Mouse (Mus musculus) spleen, adult 12 weeks (tissue): ENCODE results near the gene Klc3.
A peak's percentile ranks its signal among the peaks of the same experiment; 100 is the strongest.

Source experiments
- DNase-seq: peaks from one replicate; pipeline ENCODE4 v3.0.0; 2022; ENCODE audit warnings: low spot score

The Klc3 gene

DNA sequence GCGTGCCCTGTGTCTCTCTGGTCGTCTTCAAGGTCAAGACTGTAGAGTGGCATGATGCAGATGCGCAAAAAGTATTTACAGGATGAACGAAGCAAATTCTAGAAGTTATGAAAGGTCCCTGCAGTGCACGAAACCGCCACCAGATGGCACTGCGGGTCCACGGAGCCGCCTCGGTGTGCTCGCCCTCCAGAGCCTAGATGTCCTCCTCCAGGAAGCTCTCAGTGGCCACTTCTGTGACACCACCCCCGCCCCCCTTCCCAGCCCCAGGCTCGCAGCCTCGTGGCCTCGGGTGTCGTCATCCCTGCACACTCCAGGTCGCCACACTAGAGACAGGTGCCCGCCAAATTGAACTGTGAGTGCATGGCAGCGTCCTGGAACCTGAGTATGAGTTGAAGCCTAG is 1.5 kb upstream of the Klc3 start:
- peak; percentile 67 for DNase-seq

DNA sequence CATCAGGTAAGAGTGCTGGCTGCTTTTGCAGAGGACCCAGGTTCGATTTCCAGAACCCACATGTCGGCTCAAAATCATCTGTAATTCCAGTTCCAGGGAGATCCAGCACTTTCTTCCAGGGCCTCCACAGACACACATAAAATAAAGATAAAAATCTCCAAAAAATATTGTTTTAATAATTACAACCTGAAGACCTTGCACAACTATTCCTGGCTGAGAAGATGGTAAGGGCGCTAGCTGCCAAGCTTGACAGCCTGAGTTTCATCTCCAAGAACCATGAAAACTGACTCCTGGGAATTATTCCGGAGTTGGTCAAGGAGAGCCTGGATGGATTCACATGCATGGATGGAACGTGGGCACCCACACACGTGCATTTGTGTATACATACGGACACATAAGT is 572 bp upstream of the Klc3 start, which contains the start of gene Ckm:
Gene Ckm, plus strand, starts transcription at position 301 of the 400 bp plus-strand sequence.
- DNase-seq: no peak

DNA sequence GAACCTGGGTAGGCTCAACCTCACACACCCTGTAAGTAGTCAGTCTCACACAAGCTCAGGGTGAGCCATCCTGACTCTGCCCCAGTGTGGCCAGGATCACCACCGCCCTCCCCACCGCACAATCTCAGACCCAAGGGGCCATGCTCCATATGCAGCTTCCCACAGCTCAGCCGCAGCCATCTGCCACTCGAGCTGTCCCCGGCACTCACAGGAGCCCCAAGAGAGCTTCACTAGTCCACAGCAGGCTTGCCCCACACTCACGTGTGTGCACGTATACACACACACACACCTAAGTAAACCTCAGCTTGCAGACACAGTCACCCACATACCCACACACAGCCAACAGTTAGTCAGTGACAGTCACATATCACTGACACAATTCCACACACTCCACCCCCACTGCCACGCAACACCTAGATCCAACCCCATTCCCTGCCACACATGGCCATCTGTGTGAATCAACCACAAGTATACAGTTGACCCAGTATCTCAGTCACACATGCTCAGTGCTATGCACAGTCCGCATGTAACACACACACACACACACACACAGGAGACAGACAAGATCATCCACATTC is 1.3 kb downstream of the Klc3 start:
- DNase-seq: no peak

DNA sequence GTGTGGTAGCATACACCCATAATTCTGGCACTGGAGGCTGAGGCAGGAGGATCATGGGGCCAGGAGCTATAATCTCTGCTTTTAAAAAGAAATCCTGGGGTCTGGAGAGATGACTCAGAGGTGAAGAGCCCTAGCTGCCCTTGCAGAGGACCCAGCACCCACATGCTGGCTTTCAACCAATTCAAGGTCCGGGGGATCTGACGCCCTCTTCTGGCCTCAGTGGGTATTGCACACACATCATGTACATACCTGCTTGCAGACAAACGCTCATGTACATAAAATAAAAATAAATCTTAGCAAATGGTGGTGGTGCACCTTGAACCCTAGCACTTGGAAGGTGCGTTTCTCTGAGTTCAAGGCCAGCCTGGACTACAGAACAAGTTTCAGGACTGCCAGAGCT is 3.0 kb downstream of the Klc3 start:
- no peak for DNase-seq

DNA sequence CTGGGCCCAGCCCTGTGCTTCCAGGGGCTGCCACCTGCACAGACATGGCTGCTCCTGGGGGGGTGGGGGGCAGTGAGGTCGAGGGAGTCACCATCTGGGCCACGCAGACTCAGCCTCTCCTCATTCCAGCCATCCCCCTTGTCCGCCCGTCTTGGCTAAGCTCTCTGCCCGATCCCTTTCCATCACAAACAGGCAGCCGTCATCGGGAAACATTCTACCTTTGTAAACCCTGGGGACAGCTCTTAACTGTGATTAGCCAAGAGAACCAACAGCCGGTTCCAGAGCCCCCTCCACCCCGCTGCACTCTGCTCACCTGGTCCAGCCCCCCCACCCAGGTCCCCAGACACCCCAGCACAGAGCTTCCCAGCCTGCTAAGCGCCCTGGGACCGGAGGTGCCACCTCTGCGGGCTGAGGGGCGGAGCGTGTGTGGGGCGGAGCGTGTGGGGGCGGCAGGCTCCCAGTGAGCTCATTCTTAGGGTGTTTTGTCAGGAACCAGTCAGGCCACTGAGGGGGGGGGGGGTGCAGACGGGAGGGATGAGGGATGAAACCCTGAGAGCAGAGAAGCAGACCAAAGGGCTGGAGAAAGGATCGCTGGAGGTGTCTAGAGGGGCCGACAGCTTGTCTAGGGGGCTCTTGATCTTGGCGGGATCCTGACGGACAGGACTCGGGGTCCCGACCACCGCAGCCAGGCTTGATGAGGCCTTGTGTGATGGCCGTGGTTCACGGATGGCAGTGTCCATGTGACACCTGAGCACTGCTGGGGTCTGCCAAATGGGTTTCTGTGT is 4.2 kb downstream of the Klc3 start:
- no peak for DNase-seq

DNA sequence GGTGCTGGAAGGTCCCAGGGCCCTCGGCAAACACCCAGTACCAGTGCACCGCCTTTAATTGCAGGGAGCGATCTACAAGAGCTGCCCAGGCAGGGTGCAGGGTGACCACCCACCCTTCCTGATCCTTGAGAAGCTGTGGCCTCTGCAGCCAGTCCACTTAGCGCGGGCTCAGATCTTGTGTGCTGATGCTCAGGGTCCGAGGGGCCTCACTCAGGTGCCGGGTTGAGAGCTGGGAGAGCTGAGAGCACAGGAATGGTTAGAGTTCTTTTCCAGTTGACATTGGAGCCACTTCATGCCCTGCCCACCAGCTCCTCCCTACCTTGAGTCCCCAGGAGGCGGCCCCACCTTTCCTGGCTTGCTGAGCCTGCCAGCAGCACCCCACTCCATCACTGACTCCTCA is 9.4 kb downstream of the Klc3 start:
- no peak for DNase-seq

DNA sequence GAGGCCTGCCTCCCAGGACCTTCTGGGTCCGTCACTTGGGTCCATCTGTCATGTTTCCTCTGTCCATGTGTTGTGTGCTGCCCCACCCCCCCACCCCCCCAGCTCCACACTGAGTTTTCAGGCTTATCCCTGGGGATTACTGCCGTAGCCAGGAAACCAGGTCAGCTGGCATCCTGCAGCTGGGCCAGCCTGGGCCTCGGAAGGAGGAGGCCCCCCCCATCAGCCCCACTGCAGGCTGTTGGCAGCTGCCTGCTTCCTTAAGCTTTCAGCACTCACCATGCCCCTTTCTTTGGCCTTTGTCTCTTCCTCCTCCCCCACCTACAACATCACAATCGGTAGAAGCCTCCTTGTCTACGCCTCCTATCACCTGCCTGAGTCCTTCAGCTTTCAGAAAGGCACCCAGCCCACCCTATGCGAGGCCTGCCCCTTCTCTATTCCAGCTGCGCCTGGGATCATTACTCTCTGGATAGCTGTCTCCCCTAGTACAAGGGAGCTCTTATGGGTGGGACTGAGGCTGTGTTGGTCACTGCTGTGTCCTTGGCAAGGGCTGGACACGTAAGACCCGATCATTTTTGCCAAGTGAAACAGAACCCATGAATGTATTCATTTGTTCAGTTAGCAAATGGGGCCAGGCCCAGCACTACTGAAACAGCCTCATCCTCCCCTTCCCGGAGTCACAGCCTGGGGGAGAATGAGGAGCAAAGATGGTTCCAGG is 15.0 kb downstream of the Klc3 start:
- no peak for DNase-seq

DNA sequence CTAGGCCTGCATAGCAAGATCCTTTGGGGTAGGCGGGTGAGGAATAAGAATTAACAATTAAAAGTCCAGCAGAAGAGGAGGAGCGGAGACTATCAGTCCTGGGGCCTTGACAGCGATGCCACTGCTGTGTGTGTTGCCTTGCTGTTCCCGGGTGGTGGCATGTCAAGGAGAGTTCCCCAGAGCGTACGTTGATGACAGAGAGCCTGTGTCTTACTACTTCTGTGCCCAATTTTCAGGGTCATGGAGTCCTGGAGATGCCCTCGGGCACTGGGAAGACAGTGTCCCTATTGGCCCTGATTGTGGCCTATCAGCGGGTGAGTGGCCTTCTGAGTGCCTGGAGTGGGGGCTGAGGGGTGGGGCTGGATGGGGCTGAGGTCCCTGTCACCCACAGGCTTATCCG is 20.2 kb downstream of the Klc3 start:
- DNase-seq: no peak

DNA sequence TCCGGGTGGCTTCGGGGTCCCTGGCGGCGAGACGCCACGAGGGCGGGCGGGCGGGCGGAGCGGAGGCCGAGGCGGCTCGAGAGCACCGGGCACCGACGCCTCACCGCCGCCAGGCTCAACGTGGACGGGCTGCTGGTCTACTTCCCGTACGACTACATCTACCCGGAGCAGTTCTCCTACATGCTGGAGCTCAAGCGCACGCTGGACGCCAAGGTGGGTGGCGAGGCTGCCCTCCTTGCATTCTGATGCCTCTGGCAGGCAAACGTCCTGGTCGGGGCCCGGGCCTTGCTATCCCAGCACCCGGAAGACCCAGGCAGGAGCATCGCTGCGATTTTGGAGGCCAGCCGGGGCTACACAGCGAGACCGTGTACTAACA is 21.8 kb downstream of the Klc3 start:
- no peak for DNase-seq

DNA sequence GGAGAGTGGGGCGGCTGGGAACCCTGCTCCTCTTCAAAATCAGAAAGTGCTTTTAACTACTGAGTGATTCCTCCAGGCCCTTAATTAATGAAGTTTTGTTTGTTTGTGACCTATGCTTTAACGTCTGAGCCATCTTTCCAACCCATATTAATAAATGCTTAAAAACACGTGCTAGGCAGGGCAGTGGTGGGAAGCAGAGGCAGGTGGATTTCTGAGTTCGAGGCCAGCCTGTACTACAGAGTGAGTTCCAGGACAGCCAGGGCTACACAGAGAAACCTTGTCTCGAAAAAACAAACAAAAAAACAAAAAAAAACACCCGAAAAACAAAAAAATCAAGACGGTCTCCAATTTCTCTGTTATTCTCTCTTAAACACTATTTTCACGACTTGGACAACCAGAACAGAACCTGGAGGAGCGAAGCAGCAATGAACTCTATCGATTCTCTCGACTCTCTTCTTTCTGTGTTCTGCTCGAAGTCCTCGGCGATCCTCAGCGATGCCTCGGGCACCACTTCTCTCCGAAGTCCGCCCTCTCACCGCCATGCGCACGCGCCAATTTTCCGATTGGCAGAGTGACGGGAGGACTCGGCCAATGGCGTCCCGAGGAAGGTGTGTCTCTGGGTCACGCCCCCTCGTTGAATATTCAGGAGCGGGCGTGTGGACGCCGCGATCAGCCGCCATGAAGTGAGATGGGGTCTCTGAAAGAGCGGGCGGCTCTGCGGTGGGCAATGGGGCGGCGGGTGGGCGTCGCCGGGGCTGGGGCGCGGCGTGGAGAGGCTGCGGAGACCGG is 22.3 kb downstream of the Klc3 start, which contains the start of gene Ercc2:
Gene Ercc2, plus strand, starts transcription at position 634 of the 789 bp plus-strand sequence.
- DNase-seq: peak; percentile 98

DNA sequence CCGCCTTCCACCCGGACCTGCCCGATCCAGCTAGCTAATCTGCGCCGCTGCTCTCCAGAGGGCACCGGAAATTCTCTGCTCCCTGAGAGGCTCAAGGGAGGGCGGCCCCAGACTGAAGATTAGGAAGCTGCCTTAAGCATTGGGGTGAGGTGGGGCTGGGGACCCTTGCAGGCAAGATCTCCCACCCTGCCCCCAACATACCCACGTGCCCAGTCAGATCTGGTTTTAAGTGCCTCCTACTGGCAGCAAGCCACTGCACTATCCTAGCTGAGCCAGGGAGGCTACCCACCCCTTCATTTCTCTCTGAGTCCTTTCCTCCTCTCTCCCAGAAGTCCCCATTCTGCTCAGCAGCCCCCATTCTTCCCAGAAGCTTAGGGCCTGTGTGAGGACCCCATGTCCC is 25.9 kb downstream of the Klc3 start:
- DNase-seq: no peak

DNA sequence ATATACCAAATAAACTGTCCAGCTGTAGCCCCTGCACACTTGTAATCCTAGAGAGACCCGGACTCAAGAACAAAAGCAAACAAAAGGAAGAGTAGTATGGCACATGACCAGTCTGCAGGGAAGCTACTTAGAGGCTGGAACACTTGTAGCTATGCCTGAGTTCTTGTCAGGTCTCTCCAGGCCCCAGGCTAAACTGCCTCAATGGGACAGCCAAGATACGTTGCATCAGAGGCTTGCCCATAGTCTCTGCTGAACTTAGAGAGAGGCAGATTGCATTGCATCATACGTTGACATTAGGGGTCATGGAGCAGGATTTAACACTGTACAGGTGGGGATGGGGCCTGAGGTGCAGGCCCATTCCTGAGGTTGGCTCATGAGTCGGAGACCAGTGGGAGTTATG is 27.9 kb downstream of the Klc3 start:
- DNase-seq: no peak

DNA sequence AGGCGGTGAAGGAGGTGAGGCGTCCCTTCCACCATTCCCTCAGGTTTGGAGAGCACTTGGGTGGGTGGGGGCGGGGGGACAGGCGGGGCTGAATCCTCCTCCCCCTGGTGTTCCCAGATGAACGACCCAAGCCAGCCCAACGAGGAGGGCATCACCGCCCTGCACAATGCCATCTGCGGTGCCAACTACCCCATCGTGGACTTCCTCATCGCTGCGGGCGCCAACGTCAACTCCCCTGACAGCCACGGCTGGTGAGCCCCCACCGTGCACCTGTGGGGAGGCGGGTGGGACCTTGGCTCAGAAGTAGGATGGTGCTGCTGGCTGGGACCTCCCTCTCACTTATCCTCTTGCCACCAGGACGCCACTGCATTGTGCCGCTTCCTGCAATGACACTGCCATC is 28.5 kb downstream of the Klc3 start:
- no peak for DNase-seq

DNA sequence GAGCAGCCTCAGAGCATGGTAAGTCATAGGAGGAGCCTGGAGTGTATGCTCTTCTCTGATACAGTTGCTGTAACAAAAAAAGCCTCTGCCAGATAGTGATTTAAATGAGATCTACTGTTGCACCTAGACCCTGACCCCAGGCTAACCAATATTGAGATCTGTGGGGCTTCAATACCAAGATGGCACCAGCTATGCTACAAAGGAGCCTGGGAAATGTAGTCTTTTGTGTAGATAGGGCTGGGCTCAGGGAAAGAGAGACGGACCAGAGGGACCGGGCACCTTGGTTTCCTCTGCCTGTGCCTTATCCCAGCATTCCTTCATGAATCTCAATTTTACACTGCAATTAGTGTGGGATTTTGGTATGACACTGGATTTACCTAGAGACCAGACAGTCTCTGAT is 30.5 kb downstream of the Klc3 start:
- DNase-seq: no peak

DNA sequence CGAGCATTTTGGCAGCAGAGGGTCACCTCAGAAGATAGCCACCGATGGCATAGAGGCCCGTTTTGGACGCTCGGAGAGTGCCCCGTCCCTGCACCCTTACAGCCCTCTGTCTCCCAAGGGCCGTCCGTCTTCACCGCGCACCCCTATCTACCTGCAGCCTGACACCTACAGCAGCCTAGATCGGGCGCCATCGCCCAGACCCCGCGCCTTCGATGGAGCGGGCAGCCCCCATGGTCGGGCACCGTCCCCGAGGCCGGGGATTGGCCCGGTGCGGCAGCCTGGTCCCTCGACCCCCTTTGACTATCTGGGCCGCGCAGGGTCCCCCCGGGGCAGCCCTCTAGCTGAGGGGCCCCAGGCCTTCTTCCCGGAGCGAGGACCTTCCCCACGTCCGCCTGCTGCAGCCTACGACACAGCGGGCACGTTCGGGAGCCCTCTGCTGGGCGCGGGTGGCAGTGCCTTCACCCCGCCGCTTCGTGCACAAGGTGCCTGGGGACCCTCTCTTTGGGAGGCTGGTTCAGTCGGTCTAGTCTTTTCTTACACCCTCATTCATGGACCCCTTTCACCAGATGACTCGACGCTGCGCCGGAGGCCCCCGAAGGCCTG is 34.0 kb downstream of the Klc3 start:
- no peak for DNase-seq

DNA sequence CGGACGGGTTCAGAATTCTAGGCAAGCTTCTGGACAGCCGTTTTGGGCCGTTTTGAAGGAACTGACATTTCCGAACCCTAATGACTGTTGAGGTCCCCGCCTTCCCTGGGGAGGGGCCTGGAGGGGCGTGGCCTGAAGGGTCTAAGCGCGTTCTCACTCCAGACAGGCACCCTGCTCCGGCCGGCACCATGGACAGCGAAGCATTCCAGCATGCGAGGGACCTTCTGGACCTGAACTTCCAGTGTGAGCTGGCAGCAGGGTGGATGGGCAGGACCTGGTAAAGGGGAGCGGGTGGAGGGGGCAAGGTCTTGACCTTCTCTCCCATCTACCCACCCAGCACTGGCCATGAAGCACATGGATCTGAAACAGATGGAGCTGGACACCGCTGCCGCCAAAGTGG is 35.5 kb downstream of the Klc3 start:
- no peak for DNase-seq

DNA sequence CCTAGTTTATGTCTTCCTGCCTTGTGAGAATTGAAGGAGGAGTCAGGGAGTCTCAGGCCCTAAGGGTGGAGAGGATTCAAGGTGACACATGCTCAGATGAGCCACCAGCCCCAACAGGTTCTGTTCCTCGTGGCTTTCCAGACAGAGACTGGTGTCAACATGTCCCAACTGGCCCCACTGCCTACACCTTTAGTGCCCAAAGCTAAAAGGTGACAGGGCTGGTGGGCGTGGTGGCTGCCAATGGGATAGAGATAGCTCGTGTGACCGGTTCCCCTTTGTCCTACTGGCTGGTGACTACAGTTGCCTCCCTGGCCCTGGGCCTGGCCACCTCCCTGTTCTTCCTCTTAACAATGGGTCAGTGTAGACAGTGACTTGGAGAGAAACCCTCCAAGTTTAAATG is 38.5 kb downstream of the Klc3 start:
- no peak for DNase-seq

DNA sequence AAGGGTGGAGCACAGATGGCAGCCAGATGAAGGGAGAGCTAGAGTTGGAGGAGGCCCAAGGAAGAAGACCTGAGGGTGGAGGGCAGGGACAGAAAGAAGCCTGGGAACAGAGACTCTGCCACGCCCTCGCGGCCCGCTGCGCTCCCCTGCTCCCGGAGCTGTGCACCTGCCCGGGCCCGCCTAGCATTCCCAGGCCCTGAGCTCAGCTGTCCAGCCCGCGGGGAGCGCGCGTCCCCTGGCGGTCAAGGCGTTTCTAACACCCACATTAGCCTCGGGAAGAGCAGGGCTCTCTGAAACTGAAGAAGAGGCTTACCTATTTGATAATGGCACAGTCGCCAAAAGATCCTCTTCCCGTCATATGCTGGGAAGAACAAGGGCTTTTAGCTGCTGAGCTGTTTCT is 40.0 kb downstream of the Klc3 start:
- peak; percentile 62 for DNase-seq

DNA sequence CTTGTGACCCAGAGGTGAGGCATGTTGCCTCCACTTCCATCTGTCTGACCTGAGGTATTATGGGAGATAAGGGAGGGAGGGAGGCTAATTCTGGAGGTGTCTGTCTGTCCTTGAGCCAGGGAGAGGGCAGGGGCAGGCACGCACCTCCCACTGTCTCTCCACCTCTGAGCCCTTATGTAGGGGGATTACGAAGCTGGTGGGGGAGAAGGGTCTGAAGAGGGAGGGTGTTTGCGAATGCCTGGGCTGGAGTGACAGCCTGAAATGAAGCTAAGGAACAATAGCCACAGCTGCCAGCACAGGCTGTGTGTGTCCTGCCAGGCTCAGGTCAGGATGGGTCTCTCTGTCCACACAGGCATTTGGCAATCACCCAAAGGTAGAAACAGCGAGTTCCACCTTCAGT is 41.6 kb downstream of the Klc3 start:
- no peak for DNase-seq

DNA sequence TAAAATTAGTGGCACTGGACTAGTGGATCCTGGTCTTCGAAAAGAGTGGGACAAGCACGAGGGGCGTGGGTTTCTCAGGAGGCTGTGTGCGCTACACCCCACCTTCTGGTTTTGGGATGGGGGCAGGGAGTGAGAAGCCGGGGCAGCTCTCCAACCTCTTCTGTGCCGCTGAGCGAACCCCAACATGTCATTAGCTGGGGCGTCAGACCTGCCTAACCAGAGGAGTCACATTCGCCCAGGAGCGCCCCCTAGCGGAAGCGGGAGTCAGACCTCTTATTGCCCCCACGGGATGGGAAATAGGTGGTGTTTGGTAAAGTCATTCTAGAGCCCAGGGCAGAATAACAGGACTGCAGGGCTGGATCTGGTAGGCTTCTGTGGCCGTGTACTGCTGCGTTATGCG is 42.2 kb downstream of the Klc3 start:
- DNase-seq: peak; percentile 83

DNA sequence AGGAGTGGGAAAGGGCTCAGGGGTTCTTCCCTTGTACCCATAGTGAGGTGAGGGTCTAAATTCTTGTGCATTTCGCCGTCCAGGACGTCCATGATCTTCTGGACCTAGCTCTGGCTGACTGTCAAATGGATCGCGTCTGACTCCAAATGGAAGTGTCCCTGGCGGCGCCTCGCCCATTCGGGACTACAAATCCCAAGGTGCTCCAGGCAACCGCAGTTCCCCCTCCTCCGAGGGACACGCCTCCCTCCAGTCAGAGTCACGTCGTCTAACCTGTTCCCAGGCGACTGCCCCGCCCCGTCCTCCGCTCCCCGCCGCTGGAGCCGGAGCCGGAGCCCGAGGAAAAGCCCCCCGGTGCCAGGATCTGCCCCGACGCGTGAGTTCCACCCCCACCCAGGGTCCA is 43.0 kb downstream of the Klc3 start:
- DNase-seq: peak; percentile 61
